Mouse (Mus musculus) ES-E14 (cell line): ENCODE measurements around the gene Atox1.

ENCODE experiments used
- CHD2 ChIP-seq: IDR thresholded peaks from 2 replicates; pipeline ENCODE4 v1.6.1; 2014; ENCODE audit warnings: mild to moderate bottlenecking, low read depth, low read length, inconsistent platforms
- HCFC1 ChIP-seq: IDR thresholded peaks from 2 replicates; pipeline ENCODE4 v1.6.1; 2012; ENCODE audit warnings: low read length, inconsistent platforms, borderline replicate concordance; ENCODE audit not compliant: insufficient read depth
- MAFK ChIP-seq: IDR thresholded peaks from 2 replicates; pipeline ENCODE4 v1.6.1; 2014; ENCODE audit warnings: mild to moderate bottlenecking, low read depth, low read length, inconsistent platforms; ENCODE audit not compliant: insufficient read depth
- ZC3H11A ChIP-seq: IDR thresholded peaks from 2 replicates; pipeline ENCODE4 v1.6.1; 2012; ENCODE audit warnings: low read depth, mild to moderate bottlenecking, inconsistent platforms, low read length, borderline replicate concordance

DNA sequence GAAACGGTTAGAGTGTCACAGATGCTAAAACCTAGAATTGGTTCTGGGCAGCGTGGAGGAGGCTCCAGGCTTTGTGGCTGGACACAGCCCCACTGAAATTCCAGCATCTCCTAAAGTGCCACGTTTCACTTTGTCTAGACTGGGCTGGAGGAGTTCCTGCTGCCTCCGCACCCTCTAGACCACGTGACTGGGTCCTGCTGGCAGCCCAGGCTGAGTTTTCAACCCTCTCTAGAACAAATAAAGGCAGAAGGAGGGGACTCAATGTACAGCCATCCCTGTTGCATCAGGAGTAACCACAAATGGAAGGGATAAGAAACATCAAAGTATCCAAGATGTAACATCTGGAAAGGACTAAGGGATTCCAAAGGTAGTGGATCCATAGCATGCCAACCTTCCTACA is 46.7 kb downstream of the Atox1 start:
- TF ChIP-seq MAFK (no peak), ZC3H11A (no peak), HCFC1 (no peak), CHD2 (no peak)
